Mouse (Mus musculus) stomach, adult 2 months (tissue): ENCODE data around the gene Cdk19. TPM values are rescaled to one million over a fixed set of nuclear protein-coding genes. Genes with fewer than 3 reads are reported as not detected.

Experiments
- polyA plus RNA-seq: library from polyadenylated mRNA; depleted of rRNA; stranded (reverse); fragments of >200 nt; gene quantifications from 2 replicates; pipeline ENCODE4 v1.2.3, GENCODE M21; 2012; rRNA removed

Cdk19 gene
- polyA plus RNA-seq: 2.5 and 3.5 TPM in 2 replicates

DNA sequence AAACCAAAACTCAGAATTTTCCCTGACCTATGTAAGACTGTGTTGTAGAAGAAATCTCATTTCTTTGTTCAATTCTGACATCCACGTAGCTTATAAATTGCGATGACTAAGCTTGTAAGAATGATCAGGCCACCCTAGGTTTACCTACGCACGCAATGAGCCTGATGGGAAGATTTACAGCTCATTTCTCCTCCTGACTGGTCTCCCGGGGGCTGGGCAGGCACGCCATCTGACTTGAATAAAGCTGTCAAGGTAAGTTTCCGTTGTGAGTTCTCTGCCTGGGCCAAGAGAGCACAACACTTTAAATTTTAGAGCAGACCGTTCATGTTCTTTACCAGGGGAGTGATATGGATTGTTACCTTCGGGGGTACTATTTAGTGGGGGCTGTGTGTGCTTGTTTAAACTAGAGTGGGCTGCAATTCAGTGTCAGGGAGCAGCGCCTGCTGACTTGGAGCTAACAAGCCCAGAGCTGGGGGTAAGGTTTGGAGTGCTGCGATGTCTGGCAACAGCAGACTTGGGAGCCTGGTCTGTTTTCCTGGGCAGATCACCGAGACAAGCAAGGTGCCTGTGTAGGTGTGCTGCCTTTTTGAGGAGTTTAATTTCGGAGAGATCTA lies at the start of gene Cdk19:
Gene Cdk19 (plus strand): TSS at position 214 of the 614 bp plus-strand sequence.

DNA sequence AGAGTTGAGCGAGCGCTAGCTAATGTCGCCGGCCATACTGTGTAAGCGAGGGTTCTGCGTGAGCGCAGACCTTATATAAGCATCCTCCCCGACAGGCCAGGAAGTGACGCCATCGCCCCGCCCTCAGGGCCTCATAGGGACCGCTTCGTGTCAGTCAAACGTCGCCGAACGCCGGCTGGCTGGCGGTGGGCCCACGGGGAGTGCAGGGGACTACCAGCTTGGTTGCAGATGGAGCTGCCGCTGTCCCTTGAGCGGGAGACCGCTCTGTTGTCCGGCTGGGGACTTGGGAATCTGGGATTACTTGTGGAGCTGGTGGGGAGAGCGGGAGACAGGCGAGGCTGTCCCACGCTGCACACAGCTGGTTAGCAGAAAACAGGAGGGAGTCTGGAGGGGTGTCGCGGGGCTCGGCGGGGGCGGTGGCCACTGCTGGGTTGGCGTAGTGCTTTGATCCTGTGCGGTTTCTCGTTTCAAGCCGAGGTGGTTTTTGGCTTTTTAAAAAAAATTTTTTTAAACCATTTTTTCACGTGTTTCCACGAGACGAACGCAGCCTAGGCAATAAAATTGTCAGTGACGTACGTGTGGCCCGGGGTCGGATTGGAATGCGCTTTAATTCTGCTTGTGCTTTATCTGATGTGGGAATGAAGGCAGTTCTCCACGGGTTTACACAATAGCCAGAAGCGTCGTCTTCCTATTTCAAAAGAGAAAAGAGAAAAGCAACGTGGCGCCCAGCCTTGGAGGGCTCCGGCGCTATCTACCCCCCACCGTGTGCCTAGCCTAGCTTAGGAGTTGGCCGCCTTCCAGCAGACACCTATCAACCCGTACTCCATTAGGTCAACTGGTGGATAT lies 37.0 kb upstream of the Cdk19 start, which contains the start of gene Amd1:
Gene Amd1 (minus strand): TSS at position 47 of the 846 bp plus-strand sequence.

Other genes with a start within 250 kb of the Cdk19 start
- gene Slc16a10, start 197.3 kb upstream of the Cdk19 start, polyA plus RNA-seq: 2.3 and 3.2 TPM in 2 replicates
- 0.16 and 0.17 TPM in 2 replicates for gene Rpf2, start 92.5 kb upstream of the Cdk19 start, polyA plus RNA-seq
- gene Gtf3c6, start 81.5 kb upstream of the Cdk19 start, polyA plus RNA-seq: 1.2 and 1.3 TPM in 2 replicates
- gene Amd1, start 37.4 kb upstream of the Cdk19 start, polyA plus RNA-seq: 1.4 and 1.7 TPM in 2 replicates
- gene Slc22a16, start 230.8 kb downstream of the Cdk19 start, polyA plus RNA-seq: not detected in 2 replicates